Mouse (Mus musculus): ENCODE data around the gene Atp1a2.

The Atp1a2 gene

GRCm38 (mm10) chr1:172305153-172305552 is 7.3 kb upstream of the Atp1a2 start:
- no peak for DNase-seq (ENCODE audit: low read depth, low spot score)

- no peak for DNase-seq (ENCODE audit: low read depth, low spot score)
Measured at GRCm38 (mm10) chr1:172304443-172304842, 6.6 kb upstream of the Atp1a2 start.

- DNase-seq (ENCODE audit: low read depth, low spot score), result no peak
Measured at GRCm38 (mm10) chr1:172302851-172303250, 5.0 kb upstream of the Atp1a2 start.

- no peak for DNase-seq (ENCODE audit: low read depth, low spot score)
Measured at GRCm38 (mm10) chr1:172302311-172302710, 4.4 kb upstream of the Atp1a2 start.

- DNase-seq (ENCODE audit: low read depth, low spot score), result no peak
Measured at GRCm38 (mm10) chr1:172301180-172301579, 3.3 kb upstream of the Atp1a2 start.

GRCm38 (mm10) chr1:172300247-172300646 is 2.4 kb upstream of the Atp1a2 start:
- no peak for DNase-seq (ENCODE audit: low read depth, low spot score)

GRCm38 (mm10) chr1:172299528-172299927 is 1.7 kb upstream of the Atp1a2 start:
- no peak for DNase-seq (ENCODE audit: low read depth, low spot score)

- DNase-seq (ENCODE audit: low read depth, low spot score), result no peak
Measured at GRCm38 (mm10) chr1:172296816-172297510, 901 bp downstream of the Atp1a2 start.

- no peak for DNase-seq (ENCODE audit: low read depth, low spot score)
Measured at GRCm38 (mm10) chr1:172295751-172296197, 2.1 kb downstream of the Atp1a2 start.

GRCm38 (mm10) chr1:172293449-172293848 is 4.4 kb downstream of the Atp1a2 start:
- no peak for DNase-seq (ENCODE audit: low read depth, low spot score)

GRCm38 (mm10) chr1:172292880-172293279 is 5.0 kb downstream of the Atp1a2 start:
- no peak for DNase-seq (ENCODE audit: low read depth, low spot score)

- no peak for DNase-seq (ENCODE audit: low read depth, low spot score)
Measured at GRCm38 (mm10) chr1:172289617-172289946, 8.3 kb downstream of the Atp1a2 start.

GRCm38 (mm10) chr1:172288900-172289616 is 8.8 kb downstream of the Atp1a2 start:
- DNase-seq (ENCODE audit: low read depth, low spot score), result no peak

GRCm38 (mm10) chr1:172286740-172287139 is 11.1 kb downstream of the Atp1a2 start:
- DNase-seq (ENCODE audit: low read depth, low spot score), result no peak

GRCm38 (mm10) chr1:172284221-172284620 is 13.6 kb downstream of the Atp1a2 start:
- no peak for DNase-seq (ENCODE audit: low read depth, low spot score)

GRCm38 (mm10) chr1:172283073-172283472 is 14.8 kb downstream of the Atp1a2 start:
- DNase-seq (ENCODE audit: low read depth, low spot score), result no peak

- DNase-seq (ENCODE audit: low read depth, low spot score), result no peak
Measured at GRCm38 (mm10) chr1:172281522-172282254, 16.2 kb downstream of the Atp1a2 start.

- no peak for DNase-seq (ENCODE audit: low read depth, low spot score)
Measured at GRCm38 (mm10) chr1:172279768-172280509, 17.9 kb downstream of the Atp1a2 start.

- DNase-seq (ENCODE audit: low read depth, low spot score), result no peak
Measured at GRCm38 (mm10) chr1:172278328-172278727, 19.5 kb downstream of the Atp1a2 start.

GRCm38 (mm10) chr1:172277172-172277571 is 20.7 kb downstream of the Atp1a2 start:
- DNase-seq (ENCODE audit: low read depth, low spot score), result no peak

- no peak for DNase-seq (ENCODE audit: low read depth, low spot score)
Measured at GRCm38 (mm10) chr1:172274547-172274946, 23.3 kb downstream of the Atp1a2 start.

- no peak for DNase-seq (ENCODE audit: low read depth, low spot score)
Measured at GRCm38 (mm10) chr1:172274116-172274515, 23.7 kb downstream of the Atp1a2 start.
